Mouse (Mus musculus) lung, postnatal 25 days (tissue): ENCODE measurements around the gene Psat1.

ENCODE experiments used
- DNase-seq: peaks from one replicate; pipeline ENCODE4 v3.0.0; 2022; ENCODE audit warnings: low spot score

The Psat1 gene

GRCm38 (mm10) chr19:15864129-15864528 lies 83.0 kb downstream of the Psat1 start:
- DNase-seq, result no peak

GRCm38 (mm10) chr19:15855379-15855778 lies 91.8 kb downstream of the Psat1 start:
- DNase-seq, result no peak
